Comparison of ENCODE assay signal across 13 mouse cellular contexts in the genomic region with DNA sequence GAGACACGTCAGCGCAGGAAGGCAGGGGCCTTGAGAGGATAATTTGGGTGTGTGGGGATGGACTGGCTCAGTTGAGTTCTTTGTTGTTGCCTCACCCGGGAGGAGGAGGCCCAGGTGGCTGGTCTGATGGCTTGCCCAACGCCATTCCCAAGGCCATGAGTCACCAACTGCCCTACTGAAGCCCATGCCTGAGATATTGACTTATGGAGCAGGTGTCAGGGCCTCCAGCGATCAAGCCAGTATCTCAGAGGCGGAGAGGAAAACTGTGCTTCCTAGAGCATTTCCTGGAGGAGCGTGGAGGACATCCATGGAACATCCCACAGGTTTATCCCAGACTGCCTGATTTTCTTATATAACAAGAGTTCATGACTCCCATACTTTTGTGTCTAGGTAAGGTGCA. TPM values are rescaled to one million over a fixed set of nuclear protein-coding genes. Genes with fewer than 3 reads are reported as not detected.
DNase-seq lines count a peak whose midpoint lies in the region; ATAC-seq and TF ChIP-seq lines count a peak whose summit lies in the region.
"Had no signal": no experiment of that assay in that cellular context is flagged by ENCODE, and none has a peak within 500 bp of the region (broad histone marks: within the 10 kb centered on the region; RNA-seq: fewer than 3 reads in every experiment).

No protein-coding gene starts in this region.

- H3K4me2 ChIP-seq in hindbrain, postnatal 0 days (ENCODE audit: low read depth, low read length), result no peak overlapping the region

- H3K36me3 ChIP-seq in heart, embryonic 10.5 days, result peaks cover 2% of the 10 kb centered on the region; the same call in 1 of the 2 replicates
- H3K36me3 ChIP-seq in hindbrain, postnatal 0 days (ENCODE audit: insufficient read depth, low read length), result no peaks in the 10 kb centered on the region

- peaks cover 46% of the 10 kb centered on the region for H3K4me1 ChIP-seq in heart, embryonic 10.5 days
- H3K4me1 ChIP-seq in hindbrain, postnatal 0 days (ENCODE audit: insufficient read depth, low read length), result no peaks in the 10 kb centered on the region; the same call in 1 of the 2 replicates

- DNase-seq in heart, embryonic 10.5 days (ENCODE audit: low spot score), result no peak
- no peak for DNase-seq in heart, postnatal 10 days
- peak; percentile 49 for DNase-seq in urinary bladder, postnatal 14 days (ENCODE audit: low spot score)
- no peak for DNase-seq in urinary bladder, postnatal 25 days (ENCODE audit: low spot score)
- DNase-seq in fat pad, adult 2 months (ENCODE audit: extremely low read depth, low read depth, low spot score), result peak; percentile 31
- DNase-seq in hindbrain, postnatal 0 days (ENCODE audit: low spot score), result no peak

- 0 out of 2 replicates have a peak overlapping the region, but pooled peaks have one; percentile 1 for H3K27ac ChIP-seq in heart, embryonic 10.5 days
- no peak overlapping the region for H3K27ac ChIP-seq in hindbrain, postnatal 0 days
- H3K27ac ChIP-seq: liver, embryonic 14.5 days had no signal

- H3K27me3 ChIP-seq in heart, embryonic 10.5 days (ENCODE audit: insufficient read depth, poor library complexity, severe bottlenecking), result peaks cover 16% of the 10 kb centered on the region
- H3K27me3 ChIP-seq in hindbrain, postnatal 0 days (ENCODE audit: insufficient read depth, low read length), result no peaks in the 10 kb centered on the region

- no peak overlapping the region for H3K9ac ChIP-seq in hindbrain, postnatal 0 days (replicated peaks; ENCODE audit: low read length)
- H3K9ac ChIP-seq: liver, embryonic 14.5 days had no signal

- H3K4me3 ChIP-seq in heart, embryonic 10.5 days, result no peak overlapping the region
- no peak overlapping the region for H3K4me3 ChIP-seq in hindbrain, postnatal 0 days (ENCODE audit: low read length)

- 63% methylated on average over 7 of the region's 7 CpGs for WGBS in heart, embryonic 10.5 days
- 76% methylated on average over 7 of the region's 7 CpGs for WGBS in hindbrain, postnatal 0 days

- H3K9me3 ChIP-seq in heart, embryonic 10.5 days, result no peaks in the 10 kb centered on the region
- H3K9me3 ChIP-seq in hindbrain, postnatal 0 days (ENCODE audit: low read length), result no peaks in the 10 kb centered on the region

- intact Hi-C loops in heart, postnatal 10 days (cut with DNase I), result loop anchor here (2.0 kb wide), 2 partner anchors 32 to 56 kb away; no protein-coding TSS in a partner anchor

- TF ChIP-seq CTCF in hindbrain, postnatal 0 days (IDR thresholded peaks at IDR 0.05; ENCODE audit: low read depth), result no peak

- no peak for ATAC-seq in hindbrain, postnatal 0 days
- ATAC-seq in megakaryocyte-erythroid progenitor cell, adult 5-6 weeks (replicated peaks; ENCODE audit: low FRiP score, low TSS enrichment, poor library complexity, severe bottlenecking), result no peak

RNA-seq across cellular contexts. Expression of gene Abcb8, which starts 0.7 kb away (rescaled TPM):
- polyA plus RNA-seq in heart, embryonic 10.5 days (2016; fragmentation: Nextera tagmentation; extraction: Ambion mirVana), result 62.7 and 81.3 TPM in 2 replicates
- 10 to 100 TPM; 85.0 to 88.5 TPM for total RNA-seq in heart, postnatal 10 days (2021)
- total RNA-seq in hindbrain, postnatal 0 days (2014; rRNA removed), result 63.2 and 90.6 TPM in 2 replicates
- polyA plus RNA-seq in hindbrain, postnatal 0 days (2015; fragmentation: Nextera tagmentation; extraction: Ambion mirVana), result 41.9 and 43.5 TPM in 2 replicates
- total RNA-seq in megakaryocyte-erythroid progenitor cell, adult 5-6 weeks (2014; fragmentation: Nextera tagmentation), result 59.4 and 83.4 TPM in 2 replicates
- total RNA-seq in megakaryocyte-erythroid progenitor cell, adult 5-6 weeks (2017), result 8.3 and 24.8 TPM in 2 replicates

RNA-seq across cellular contexts. Expression of gene Atg9b, which starts 0.8 kb away (rescaled TPM):
- 1.2 and 2.3 TPM in 2 replicates for polyA plus RNA-seq in heart, embryonic 10.5 days (2016; fragmentation: Nextera tagmentation; extraction: Ambion mirVana)
- total RNA-seq in heart, postnatal 10 days (2021), result under 1 TPM; 0.62 to 0.89 TPM
- 8.8 and 9.8 TPM in 2 replicates for total RNA-seq in hindbrain, postnatal 0 days (2014; rRNA removed)
- polyA plus RNA-seq in hindbrain, postnatal 0 days (2015; fragmentation: Nextera tagmentation; extraction: Ambion mirVana), result 5.1 and 6.1 TPM in 2 replicates
- total RNA-seq in megakaryocyte-erythroid progenitor cell, adult 5-6 weeks (2014; fragmentation: Nextera tagmentation), result 1.9 and 5.2 TPM in 2 replicates
- 1.1 and 7.3 TPM in 2 replicates for total RNA-seq in megakaryocyte-erythroid progenitor cell, adult 5-6 weeks (2017)
- total RNA-seq: gastrocnemius, postnatal 36 days had no signal

RNA-seq across cellular contexts. Expression of gene Asic3, which starts 20.5 kb away (rescaled TPM):
- polyA plus RNA-seq in heart, embryonic 10.5 days (2016; fragmentation: Nextera tagmentation; extraction: Ambion mirVana), result 0.11 TPM in 1 of 2 replicates, not detected in the other
- under 1 TPM; 0.12 to 0.22 TPM for total RNA-seq in heart, postnatal 10 days (2021)
- 0.37 and 1.9 TPM in 2 replicates for total RNA-seq in hindbrain, postnatal 0 days (2014; rRNA removed)
- polyA plus RNA-seq in hindbrain, postnatal 0 days (2015; fragmentation: Nextera tagmentation; extraction: Ambion mirVana), result 0.58 and 1.3 TPM in 2 replicates
- 1.4 TPM in 1 of 2 replicates, not detected in the other for total RNA-seq in megakaryocyte-erythroid progenitor cell, adult 5-6 weeks (2014; fragmentation: Nextera tagmentation)
- total RNA-seq in megakaryocyte-erythroid progenitor cell, adult 5-6 weeks (2017), result not detected in 2 replicates
- total RNA-seq: hematopoietic stem cell, adult 5-6 weeks; left cerebral cortex, postnatal 36 days had no signal
- polyA plus RNA-seq: inflammation-experienced regulatory T-cells, adult 6 months; liver, embryonic 14.5 days; midbrain, embryonic 14.5 days had no signal

RNA-seq across cellular contexts. Expression of gene Nos3, which starts 28.1 kb away (rescaled TPM):
- 23.2 and 40.8 TPM in 2 replicates for polyA plus RNA-seq in heart, embryonic 10.5 days (2016; fragmentation: Nextera tagmentation; extraction: Ambion mirVana)
- total RNA-seq in heart, postnatal 10 days (2021), result 10 to 100 TPM; 44.0 to 44.4 TPM
- total RNA-seq in hindbrain, postnatal 0 days (2014; rRNA removed), result 8.7 and 13.3 TPM in 2 replicates
- polyA plus RNA-seq in hindbrain, postnatal 0 days (2015; fragmentation: Nextera tagmentation; extraction: Ambion mirVana), result 7.2 and 7.4 TPM in 2 replicates
- not detected in 2 replicates for total RNA-seq in megakaryocyte-erythroid progenitor cell, adult 5-6 weeks (2014; fragmentation: Nextera tagmentation)
- 0.23 TPM in 1 of 2 replicates, not detected in the other for total RNA-seq in megakaryocyte-erythroid progenitor cell, adult 5-6 weeks (2017)
- total RNA-seq: hematopoietic stem cell, adult 5-6 weeks had no signal

RNA-seq across cellular contexts. Expression of gene Cdk5, which starts 30.6 kb away (rescaled TPM):
- polyA plus RNA-seq in heart, embryonic 10.5 days (2016; fragmentation: Nextera tagmentation; extraction: Ambion mirVana), result 33.9 and 37.4 TPM in 2 replicates
- 10 to 100 TPM; 21.5 to 25.0 TPM for total RNA-seq in heart, postnatal 10 days (2021)
- 81.0 and 87.7 TPM in 2 replicates for total RNA-seq in hindbrain, postnatal 0 days (2014; rRNA removed)
- 151 and 158 TPM in 2 replicates for polyA plus RNA-seq in hindbrain, postnatal 0 days (2015; fragmentation: Nextera tagmentation; extraction: Ambion mirVana)
- total RNA-seq in megakaryocyte-erythroid progenitor cell, adult 5-6 weeks (2014; fragmentation: Nextera tagmentation), result 25.5 and 31.7 TPM in 2 replicates
- 15.0 and 26.5 TPM in 2 replicates for total RNA-seq in megakaryocyte-erythroid progenitor cell, adult 5-6 weeks (2017)

Comparison
In these comparisons a context has a peak if more than half of its experiments do, and no peak if none do; other contexts are left out.
1. DNase-seq: peak in urinary bladder, postnatal 14 days (single experiment) and fat pad, adult 2 months (single experiment); none in heart, embryonic 10.5 days (single experiment), heart, postnatal 10 days (0 of 2), urinary bladder, postnatal 25 days (single experiment) and hindbrain, postnatal 0 days (single experiment).